22 mouse cellular contexts compared by ENCODE assay signal in genomic region chr6:37245757-37246156, GRCm38 (mm10). TPM values are rescaled to one million over a fixed set of nuclear protein-coding genes. Genes with fewer than 3 reads are reported as not detected.
DNase-seq lines count a peak whose midpoint lies in the region; ATAC-seq and TF ChIP-seq lines count a peak whose summit lies in the region.
"Had no signal": no experiment of that assay in that cellular context is flagged by ENCODE, and none has a peak within 500 bp of the region (broad histone marks: within the 10 kb centered on the region; RNA-seq: fewer than 3 reads in every experiment).

No protein-coding gene starts in this region.

- 30% methylated on average over 7 of the region's 7 CpGs for WGBS in forebrain, embryonic 15.5 days
- 82% methylated on average over 7 of the region's 7 CpGs for WGBS in forebrain, embryonic 10.5 days
- WGBS in midbrain, embryonic 15.5 days: 45% methylated on average over 7 of the region's 7 CpGs

- no peak overlapping the region for H3K4me3 ChIP-seq in forebrain, embryonic 15.5 days
- no peak overlapping the region for H3K4me3 ChIP-seq in forebrain, embryonic 10.5 days
- H3K4me3 ChIP-seq in layer of hippocampus, adult 2 months: no peak overlapping the region
- H3K4me3 ChIP-seq in midbrain, embryonic 15.5 days: no peak overlapping the region
- H3K4me3 ChIP-seq: embryonic facial prominence, embryonic 15.5 days; left cerebral cortex, adult 2 months; limb, embryonic 13.5 days; liver, embryonic 13.5 days; myocyte had no signal

- ATAC-seq in forebrain, embryonic 15.5 days (replicated peaks): peak; percentile 47; the same call in 1 of the 2 replicates
- no peak for ATAC-seq in midbrain, embryonic 15.5 days (replicated peaks)
- ATAC-seq: inflammation-experienced regulatory T-cells, adult 6 months had no signal

- no peaks in the 10 kb centered on the region for H3K36me3 ChIP-seq in forebrain, embryonic 15.5 days
- no peaks in the 10 kb centered on the region for H3K36me3 ChIP-seq in forebrain, embryonic 10.5 days (replicated peaks)
- no peaks in the 10 kb centered on the region for H3K36me3 ChIP-seq in midbrain, embryonic 15.5 days (replicated peaks)
- H3K36me3 ChIP-seq: embryonic facial prominence, embryonic 15.5 days; limb, embryonic 13.5 days; liver, embryonic 13.5 days had no signal

- H3K4me1 ChIP-seq in forebrain, embryonic 15.5 days: peaks cover 33% of the 10 kb centered on the region
- H3K4me1 ChIP-seq in forebrain, embryonic 10.5 days: peaks cover 12% of the 10 kb centered on the region
- peaks cover 14% of the 10 kb centered on the region for H3K4me1 ChIP-seq in midbrain, embryonic 15.5 days
- H3K4me1 ChIP-seq: embryonic facial prominence, embryonic 15.5 days; limb, embryonic 13.5 days; liver, embryonic 13.5 days had no signal

- TF ChIP-seq CTCF in layer of hippocampus, adult 2 months (conservative IDR thresholded peaks at IDR 0.05): no peak

- no peak overlapping the region for H3K4me2 ChIP-seq in forebrain, embryonic 15.5 days (replicated peaks)
- no peak overlapping the region for H3K4me2 ChIP-seq in midbrain, embryonic 15.5 days
- H3K4me2 ChIP-seq: embryonic facial prominence, embryonic 15.5 days; limb, embryonic 13.5 days; liver, embryonic 13.5 days; lung, embryonic 14.5 days had no signal

- no peaks in the 10 kb centered on the region for H3K27me3 ChIP-seq in forebrain, embryonic 15.5 days
- H3K27me3 ChIP-seq in forebrain, embryonic 10.5 days (ENCODE audit: poor library complexity, severe bottlenecking): no peaks in the 10 kb centered on the region
- no peaks in the 10 kb centered on the region for H3K27me3 ChIP-seq in midbrain, embryonic 15.5 days (replicated peaks)
- H3K27me3 ChIP-seq: embryonic facial prominence, embryonic 15.5 days; limb, embryonic 13.5 days; liver, embryonic 13.5 days had no signal

- H3K9me3 ChIP-seq in forebrain, embryonic 15.5 days: no peaks in the 10 kb centered on the region
- H3K9me3 ChIP-seq in forebrain, embryonic 10.5 days: no peaks in the 10 kb centered on the region
- no peaks in the 10 kb centered on the region for H3K9me3 ChIP-seq in midbrain, embryonic 15.5 days
- H3K9me3 ChIP-seq: embryonic facial prominence, embryonic 15.5 days; limb, embryonic 13.5 days; liver, embryonic 13.5 days had no signal

- H3K27ac ChIP-seq in forebrain, embryonic 15.5 days (replicated peaks): peak overlapping the region; percentile 58
- H3K27ac ChIP-seq in forebrain, embryonic 10.5 days: no peak overlapping the region
- H3K27ac ChIP-seq in layer of hippocampus, adult 2 months: peak overlapping the region; percentile 52
- peak overlapping the region; percentile 9; the same call in 1 of the 2 replicates for H3K27ac ChIP-seq in midbrain, embryonic 15.5 days
- H3K27ac ChIP-seq: embryonic facial prominence, embryonic 15.5 days; left cerebral cortex, adult 2 months; limb, embryonic 13.5 days; liver, embryonic 13.5 days had no signal

- DNase-seq in forebrain, embryonic 10.5 days (ENCODE audit: extremely low spot score, low spot score): no peak
- DNase-seq in layer of hippocampus, adult 2 months (ENCODE audit: low spot score in 2 of 2): no peak
- no peak for DNase-seq in layer of hippocampus, adult 9-10 months (ENCODE audit: low spot score)
- DNase-seq in right cerebral cortex, adult 2 months (ENCODE audit: low spot score in 2 of 2): peak; percentile 42 to 45
- no peak for DNase-seq in right cerebral cortex, postnatal 4 days
- no peak for DNase-seq in MN1 (ENCODE audit: low spot score)
- DNase-seq: cerebellum, postnatal 10 days; gastrocnemius, postnatal 36 days; kidney, adult 2 months; kidney, postnatal 10 days; liver, embryonic 13.5 days; lung, embryonic 14.5 days; lung, postnatal 36 days; thymus, postnatal 14 days had no signal

- no peak overlapping the region for H3K9ac ChIP-seq in forebrain, embryonic 15.5 days (replicated peaks)
- H3K9ac ChIP-seq in midbrain, embryonic 15.5 days: no peak overlapping the region
- H3K9ac ChIP-seq: embryonic facial prominence, embryonic 15.5 days; limb, embryonic 13.5 days; liver, embryonic 13.5 days; lung, embryonic 14.5 days had no signal

RNA-seq across cellular contexts. Expression of gene Dgki, which starts 54.2 kb away (rescaled TPM):
- polyA plus RNA-seq in forebrain, embryonic 15.5 days (2015; fragmentation: Nextera tagmentation; extraction: Ambion mirVana): 7.2 and 9.9 TPM in 2 replicates
- polyA plus RNA-seq in forebrain, embryonic 10.5 days (2016; fragmentation: Nextera tagmentation; extraction: Ambion mirVana): 0.38 and 1.0 TPM in 2 replicates
- 10 to 100 TPM; 88.6 to 89.5 TPM for total RNA-seq in layer of hippocampus, adult 2 months (2021)
- 6.9 and 8.9 TPM in 2 replicates for polyA plus RNA-seq in midbrain, embryonic 15.5 days (2015; fragmentation: Nextera tagmentation; extraction: Ambion mirVana)
- total RNA-seq: neutrophil, adult 5-6 weeks had no signal

Comparison
In these comparisons a context has a peak if more than half of its experiments do, and no peak if none do; other contexts are left out.
1. DNase-seq: peak in right cerebral cortex, adult 2 months (2 of 2); none in forebrain, embryonic 10.5 days (single experiment), layer of hippocampus, adult 2 months (0 of 2), layer of hippocampus, adult 9-10 months (single experiment), right cerebral cortex, postnatal 4 days (single experiment) and MN1 (single experiment).